Mouse (Mus musculus): ENCODE data around the gene Pkd1l2.

Gene Pkd1l2

GRCm38 (mm10) chr8:116975066-116975465 is 107.2 kb downstream of the Pkd1l2 start:
- DNase-seq (ENCODE audit: low spot score in 2 of 2): no peak

DNA sequence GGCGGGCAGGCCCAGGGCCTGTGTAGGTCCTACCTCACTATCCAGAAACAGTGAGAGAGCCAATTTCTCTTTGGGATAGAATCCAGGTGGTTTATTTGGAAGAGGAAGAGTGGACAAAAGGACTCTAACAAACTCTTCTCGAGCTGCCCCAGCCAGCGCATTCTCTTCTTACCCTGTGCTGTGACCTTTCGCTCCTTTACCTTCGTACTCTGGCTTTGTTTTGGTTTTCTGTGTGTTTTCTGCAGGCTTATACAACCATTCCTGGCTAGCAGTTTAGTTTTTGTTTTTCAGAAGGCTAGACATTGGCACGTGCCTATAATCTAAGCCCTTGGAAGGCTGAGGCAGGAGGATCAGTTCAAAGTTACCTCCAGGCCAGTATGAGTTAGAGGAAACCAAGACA is 112.7 kb downstream of the Pkd1l2 start:
- DNase-seq (ENCODE audit: low spot score in 2 of 2): no peak

DNA sequence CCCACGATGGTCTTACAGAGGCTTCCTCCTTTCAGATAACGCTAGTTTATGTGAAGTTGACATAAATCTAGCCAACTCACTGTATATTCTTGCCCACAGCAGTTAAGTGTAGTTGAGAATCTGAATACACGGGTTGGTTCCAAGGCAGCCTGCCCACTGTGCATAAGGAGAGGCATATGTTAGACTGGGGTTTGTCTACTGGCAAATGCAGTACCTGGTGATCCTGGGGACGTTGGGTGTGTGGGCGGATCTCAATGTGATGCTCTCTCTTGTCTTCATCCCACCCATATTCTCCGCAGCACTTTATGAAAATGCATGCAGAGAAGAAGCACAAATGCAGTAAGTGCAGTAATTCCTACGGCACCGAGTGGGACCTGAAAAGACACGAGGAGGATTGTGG is 127.8 kb downstream of the Pkd1l2 start:
- DNase-seq (ENCODE audit: low spot score in 2 of 2): no peak

DNA sequence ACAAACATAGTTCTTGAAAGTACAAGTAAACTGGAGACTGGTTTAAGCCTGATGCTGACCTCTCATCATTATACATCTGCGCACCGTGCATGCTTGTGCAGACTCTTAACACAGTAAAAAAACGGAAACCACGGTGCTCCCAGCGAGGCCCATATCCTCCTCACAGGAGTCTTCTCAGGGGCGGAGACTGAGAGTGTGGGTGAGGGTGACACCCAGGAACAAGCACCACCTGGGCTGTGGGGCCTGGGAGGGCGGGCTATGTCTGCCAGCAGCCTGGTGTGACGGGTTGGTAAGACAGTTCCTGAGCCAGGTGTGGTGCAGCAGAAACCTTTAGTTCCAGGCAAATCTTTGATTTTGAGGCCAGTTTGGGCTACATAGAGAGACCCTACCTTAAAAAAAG is 129.8 kb downstream of the Pkd1l2 start:
- DNase-seq (ENCODE audit: low spot score in 2 of 2): no peak

- no peak for DNase-seq (ENCODE audit: low spot score in 2 of 2)
These were observed 130.5 kb downstream of the Pkd1l2 start for GRCm38 (mm10) chr8:116951778-116952177.

GRCm38 (mm10) chr8:116951369-116951768 is 130.9 kb downstream of the Pkd1l2 start:
- DNase-seq (ENCODE audit: low spot score in 2 of 2): no peak

DNA sequence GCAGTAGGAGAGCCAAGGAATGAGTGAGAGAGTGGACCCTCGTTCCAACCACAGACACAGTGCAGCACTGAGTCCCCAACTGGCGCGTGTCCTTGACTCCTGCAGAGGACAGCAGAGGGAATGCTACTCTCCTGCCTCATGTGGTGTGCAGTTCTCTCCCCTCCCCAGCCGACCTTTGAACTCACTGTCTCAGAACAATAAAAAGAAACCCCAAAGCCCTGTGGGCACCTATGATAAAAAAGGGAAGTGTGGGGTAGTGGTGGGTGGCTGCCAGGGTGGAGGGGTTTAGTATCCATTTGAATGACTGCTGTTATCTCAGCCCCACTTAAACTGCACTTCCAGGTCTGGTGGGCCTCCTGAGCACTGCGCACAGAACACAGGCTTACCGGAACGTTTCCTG is 134.7 kb downstream of the Pkd1l2 start:
- DNase-seq (ENCODE audit: low spot score in 2 of 2): no peak

DNA sequence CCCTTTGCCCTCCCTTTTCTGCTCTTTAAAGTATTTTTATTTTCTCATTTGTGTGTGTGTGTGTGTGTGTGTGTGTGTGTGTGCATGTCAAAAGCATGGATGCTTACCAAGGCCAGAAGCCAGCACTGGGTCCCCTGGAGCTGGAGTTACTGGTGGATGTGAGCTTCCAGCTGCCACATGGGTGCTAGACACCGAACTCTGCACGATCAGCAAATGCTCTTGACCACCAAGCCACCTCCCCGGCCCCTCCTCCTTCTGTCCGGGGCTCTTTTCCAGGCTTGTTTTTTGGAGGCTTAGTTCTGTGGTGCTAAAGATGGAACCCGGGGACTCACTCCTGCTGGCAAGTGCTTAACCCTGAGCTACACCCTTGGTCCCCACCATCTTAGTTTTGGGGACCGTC is 135.4 kb downstream of the Pkd1l2 start:
- no peak for DNase-seq (ENCODE audit: low spot score in 2 of 2)

DNA sequence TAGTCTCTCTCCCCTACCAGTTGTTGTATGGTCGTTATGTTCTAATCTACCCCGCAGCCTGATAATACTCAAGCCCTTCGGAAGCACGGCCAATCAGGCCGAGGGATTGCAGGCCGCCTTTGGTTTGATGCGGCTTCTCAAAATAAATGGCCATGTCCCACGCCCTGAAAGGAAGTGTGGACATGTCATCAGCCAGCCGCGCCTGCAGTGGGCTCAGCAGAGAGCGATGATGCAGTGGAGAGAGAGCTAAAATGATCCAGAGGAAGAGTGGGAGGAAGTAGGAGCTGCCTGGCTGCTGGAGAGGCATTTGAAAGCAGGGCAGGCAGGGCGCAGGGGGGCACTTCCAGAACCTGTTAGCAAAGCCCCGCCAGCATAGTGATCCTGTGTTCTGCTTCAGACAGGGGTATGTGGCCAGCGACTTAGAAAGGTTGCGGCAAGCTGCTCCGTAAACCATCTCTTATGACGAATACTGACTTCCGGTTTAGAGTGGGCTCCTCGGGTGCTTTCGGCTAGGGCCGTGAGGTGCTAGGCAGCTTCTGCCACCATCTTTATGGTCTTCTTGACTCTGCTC is 135.9 kb downstream of the Pkd1l2 start:
- DNase-seq (ENCODE audit: low spot score in 2 of 2): no peak

Measured in urinary bladder, adult 18-20 months (tissue).